Mouse (Mus musculus) cerebral cortex, adult 2 months (tissue): Measurements from ENCODE around the gene Myzap.

Experiments used
- WGBS: fragments of 180-500 bp; shearing (Covaris S2); methylation state at CpG from one replicate; pipeline ENCODE4 v1.1.7; 2018; 5-methylcytosine and 5-hydroxymethylcytosine counted together

The Myzap gene

GRCm38 (mm10) chr9:71604914-71605635 lies 12.9 kb upstream of the Myzap start:
- 61% methylated on average over 6 of the region's 6 CpGs for WGBS

- 78% methylated on average over 7 of the region's 7 CpGs for WGBS
These were observed 7.7 kb upstream of the Myzap start for GRCm38 (mm10) chr9:71599861-71600260.

- 61% methylated on average over 6 of the region's 6 CpGs for WGBS
These were observed 4.7 kb upstream of the Myzap start for GRCm38 (mm10) chr9:71596888-71597287.

- 39% methylated on average over 6 of the region's 6 CpGs for WGBS
These were observed 571 bp upstream of the Myzap start for GRCm38 (mm10) chr9:71592577-71593285.

GRCm38 (mm10) chr9:71591106-71591505 lies 1.1 kb downstream of the Myzap start:
- WGBS, result 80% methylated on average over 5 of the region's 5 CpGs

GRCm38 (mm10) chr9:71589771-71590170 lies 2.4 kb downstream of the Myzap start:
- 77% methylated on average over 7 of the region's 7 CpGs for WGBS

GRCm38 (mm10) chr9:71588930-71589592 lies 3.1 kb downstream of the Myzap start:
- 75% methylated on average over 2 of the region's 2 CpGs for WGBS

- 60% methylated on average over 3 of the region's 3 CpGs for WGBS
These were observed 5.8 kb downstream of the Myzap start for GRCm38 (mm10) chr9:71586408-71586807.

GRCm38 (mm10) chr9:71582771-71583170 lies 9.4 kb downstream of the Myzap start:
- WGBS, result 90% methylated on average over 1 of the region's 1 CpGs

DNA sequence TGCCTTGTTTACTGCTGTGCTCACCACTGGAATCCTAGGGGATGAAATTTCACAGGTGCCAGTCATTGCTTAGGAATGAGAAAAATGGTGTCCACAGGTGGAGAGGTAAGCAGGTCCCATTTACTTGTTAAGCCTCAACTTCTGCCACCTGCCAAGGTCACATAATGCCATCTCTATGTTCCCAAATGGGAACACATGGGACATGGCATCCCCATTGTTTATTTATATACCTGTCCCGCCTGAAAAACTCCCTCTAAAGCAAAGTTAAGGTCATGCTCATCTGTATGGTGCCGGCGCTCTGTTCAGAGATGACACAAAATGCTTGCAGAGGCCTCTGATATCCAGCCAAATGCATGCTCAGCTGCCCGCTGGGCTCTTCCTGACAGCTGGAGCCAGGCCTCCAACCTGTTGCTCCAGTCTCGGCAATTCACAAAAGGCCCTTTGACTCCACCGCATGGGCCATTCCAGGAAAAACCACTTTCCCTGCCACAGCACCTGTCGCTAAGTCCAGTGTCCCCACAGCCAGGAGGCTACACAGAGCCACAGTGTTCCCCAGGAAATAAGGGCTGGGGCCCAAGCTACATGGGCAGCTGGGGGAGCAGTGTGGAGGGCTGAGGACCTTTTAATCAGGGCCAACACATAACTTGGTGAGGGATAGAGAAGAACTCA lies 13.1 kb downstream of the Myzap start:
- 55% methylated on average over 7 of the region's 7 CpGs for WGBS

DNA sequence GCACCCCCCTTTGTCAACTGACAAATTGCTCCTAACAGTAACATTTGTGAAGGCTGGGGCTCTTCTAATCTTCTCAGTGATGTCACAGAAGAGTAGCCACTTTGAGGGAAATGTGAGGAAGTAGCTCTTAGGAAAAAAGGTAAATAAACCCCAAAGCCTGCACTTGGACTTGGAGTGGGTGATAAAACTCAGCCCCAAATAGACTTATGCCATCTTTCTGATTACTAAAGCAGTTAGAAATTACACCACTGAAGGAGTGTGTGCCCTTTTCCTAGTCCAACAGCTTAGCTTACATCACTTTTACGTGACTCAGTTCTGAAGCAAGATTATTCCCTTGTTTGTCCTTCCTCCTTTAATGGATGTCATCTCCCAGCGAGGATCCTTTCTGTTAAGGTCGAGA lies 17.7 kb downstream of the Myzap start:
- 93% methylated on average over 3 of the region's 3 CpGs for WGBS

DNA sequence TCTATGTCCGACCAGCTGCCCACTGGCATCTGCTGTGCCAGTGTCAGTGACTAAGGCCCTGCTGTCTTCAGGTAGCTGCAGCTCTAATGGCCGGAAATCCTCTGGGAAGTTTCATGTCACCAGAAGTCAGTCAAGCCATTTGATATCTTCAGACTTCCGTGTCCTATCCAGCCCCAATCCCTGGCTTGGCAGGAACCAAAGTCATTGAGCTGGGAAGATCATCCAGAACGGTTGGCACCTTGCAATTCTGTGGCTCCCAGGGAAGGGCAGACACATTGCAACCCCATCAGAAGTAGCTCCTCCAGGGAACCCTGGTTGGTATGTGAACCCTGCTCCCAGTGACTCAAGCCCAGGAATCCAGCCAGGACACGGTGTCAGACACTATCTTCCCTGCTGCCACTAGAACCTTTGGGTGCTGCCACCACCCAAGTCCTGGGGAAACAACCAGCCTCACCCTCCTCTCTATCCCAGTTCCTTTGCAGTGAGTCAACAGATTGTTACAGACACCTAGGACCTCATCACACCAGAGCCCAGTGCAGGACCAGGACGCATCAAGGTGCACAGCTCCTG lies 18.3 kb downstream of the Myzap start:
- WGBS, result 92% methylated on average over 6 of the region's 6 CpGs

DNA sequence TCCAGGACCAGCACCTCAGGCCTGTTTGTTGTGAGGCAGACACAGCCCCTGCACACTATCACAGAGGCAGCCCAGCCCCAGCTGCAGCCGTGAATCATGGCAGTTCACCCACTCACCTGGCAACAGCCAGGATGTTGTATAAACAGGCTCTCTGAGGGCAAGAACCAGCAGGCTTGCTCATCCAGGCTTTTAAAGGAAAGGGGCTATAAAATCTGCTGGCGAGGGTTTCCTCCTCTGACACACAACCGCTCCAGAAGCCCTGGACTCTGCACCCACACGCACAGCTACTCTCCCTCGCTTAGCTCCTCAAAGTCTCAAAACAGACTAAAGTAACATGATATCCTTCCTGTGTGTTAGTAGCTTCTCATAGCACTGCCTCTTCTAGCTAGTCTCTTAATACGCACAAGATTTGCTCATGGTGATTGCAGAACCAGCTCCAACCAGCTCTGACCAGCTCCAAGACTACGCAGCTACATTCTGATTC lies 21.0 kb downstream of the Myzap start:
- 60% methylated on average over 7 of the region's 7 CpGs for WGBS

DNA sequence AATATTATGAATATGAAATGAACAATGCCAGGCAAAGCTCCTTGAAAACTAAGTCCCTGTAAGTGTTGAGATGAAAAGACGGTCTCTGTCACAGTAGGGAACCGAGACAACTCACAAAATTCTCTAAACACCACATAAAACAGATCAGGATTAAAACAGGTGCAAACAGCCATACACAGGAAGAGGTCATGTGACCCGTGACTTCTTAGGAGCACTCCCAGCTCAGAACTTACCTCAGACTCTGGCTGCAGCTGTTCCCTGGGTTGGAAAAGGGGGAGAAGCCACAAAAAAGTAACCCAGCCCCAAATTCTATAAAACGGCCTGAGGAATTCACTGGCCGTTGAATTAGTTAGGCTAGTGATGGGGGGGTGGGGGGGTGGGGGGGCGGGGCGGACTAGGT lies 22.0 kb downstream of the Myzap start:
- 78% methylated on average over 7 of the region's 7 CpGs for WGBS

- WGBS, result 73% methylated on average over 5 of the region's 5 CpGs
These were observed 23.7 kb downstream of the Myzap start for GRCm38 (mm10) chr9:71568323-71568942.

- WGBS, result 55% methylated on average over 3 of the region's 3 CpGs
These were observed 24.8 kb downstream of the Myzap start for GRCm38 (mm10) chr9:71567391-71567790.

GRCm38 (mm10) chr9:71566763-71567162 lies 25.4 kb downstream of the Myzap start:
- WGBS, result 61% methylated on average over 4 of the region's 4 CpGs

- 41% methylated on average over 2 of the region's 2 CpGs for WGBS
These were observed 34.4 kb downstream of the Myzap start for GRCm38 (mm10) chr9:71557737-71558136.

- WGBS, result 98% methylated on average over 3 of the region's 3 CpGs
These were observed 38.2 kb downstream of the Myzap start for GRCm38 (mm10) chr9:71554001-71554400.

DNA sequence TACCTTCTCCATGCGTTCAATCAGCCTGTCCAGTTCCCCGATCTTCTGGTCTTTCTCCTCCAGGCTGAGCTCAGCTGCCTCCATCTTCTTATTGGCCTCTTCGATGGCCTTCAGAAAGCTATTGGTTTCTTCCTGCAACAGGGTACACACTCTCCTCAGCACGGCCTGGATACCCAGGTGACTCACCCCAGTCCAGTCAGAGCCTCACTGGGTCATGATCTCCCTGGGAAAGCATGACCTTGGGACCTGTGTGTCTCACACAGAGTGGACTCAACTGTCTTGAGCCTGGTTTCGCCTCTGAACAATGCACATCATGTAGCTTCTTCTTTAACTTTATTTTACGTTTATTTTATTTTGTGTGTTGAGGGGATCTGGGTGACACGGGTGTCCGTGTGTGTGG lies 42.0 kb downstream of the Myzap start:
- 94% methylated on average over 8 of the region's 8 CpGs for WGBS

- 84% methylated on average over 10 of the region's 10 CpGs for WGBS
These were observed 44.4 kb downstream of the Myzap start for GRCm38 (mm10) chr9:71547704-71548275.
